11 mouse cellular contexts compared by ENCODE assay signal in genomic region chr16:77644976-77645375, GRCm38 (mm10). TPM values are rescaled to one million over a fixed set of nuclear protein-coding genes. Genes with fewer than 3 reads are reported as not detected.
A peak's percentile ranks its signal among the peaks of the same experiment; 100 is the strongest.
DNase-seq lines count a peak whose midpoint lies in the region; ATAC-seq lines count a peak whose summit lies in the region.
"Had no signal": no experiment of that assay in that cellular context is flagged by ENCODE, and none has a peak within 500 bp of the region (broad histone marks: within the 10 kb centered on the region; RNA-seq: fewer than 3 reads in every experiment).

No protein-coding gene starts in this region.

- peaks cover 28% of the 10 kb centered on the region for H3K4me1 ChIP-seq in forebrain, embryonic 16.5 days (replicated peaks; ENCODE audit: control insufficient read depth, insufficient read depth, low read length)
- H3K4me1 ChIP-seq in midbrain, embryonic 12.5 days = peaks cover 36% of the 10 kb centered on the region

- H3K36me3 ChIP-seq in forebrain, embryonic 16.5 days (ENCODE audit: control insufficient read depth, insufficient read depth) = no peaks in the 10 kb centered on the region
- no peaks in the 10 kb centered on the region for H3K36me3 ChIP-seq in midbrain, embryonic 12.5 days
- H3K36me3 ChIP-seq: limb, embryonic 15.5 days; stomach, embryonic 15.5 days had no signal

- 19% methylated on average over 1 of the region's 1 CpGs for WGBS in forebrain, embryonic 16.5 days
- 29% methylated on average over 1 of the region's 1 CpGs for WGBS in midbrain, embryonic 12.5 days

- intact Hi-C loops in heart, postnatal 36 days (cut with DNase I) = loop anchor here (5.0 kb wide), 3 partner anchors 43 to 633 kb away; partner anchors contain the start of genes Gm11146 and Usp25

- 0 out of 2 replicates have a peak, but pooled peaks have one; percentile 18 for ATAC-seq in forebrain, embryonic 16.5 days
- no peak for ATAC-seq in midbrain, embryonic 12.5 days (ENCODE audit: low FRiP score, low read depth)

- peak overlapping the region; percentile 56 for H3K4me2 ChIP-seq in forebrain, embryonic 16.5 days (ENCODE audit: low read length)
- H3K4me2 ChIP-seq in midbrain, embryonic 12.5 days (replicated peaks) = peak overlapping the region; percentile 43

- peak; percentile 19 to 21 for DNase-seq in cerebellum, adult 18-20 months
- DNase-seq in cerebellum, postnatal 4 days (ENCODE audit: low spot score in 2 of 2) = no peak
- DNase-seq in ES-CJ7 (ENCODE audit: low read depth, low spot score) = peak; percentile 7
- no peak for DNase-seq in testis, postnatal 14 days (ENCODE audit: low spot score)
- no peak for DNase-seq in heart, postnatal 36 days
- DNase-seq in c-Kit-positive CD71-positive TER-119-positive erythroid progenitor cells, embryonic 14.5 days (ENCODE audit: low spot score) = no peak

- peak overlapping the region; percentile 37 for H3K9ac ChIP-seq in forebrain, embryonic 16.5 days (replicated peaks; ENCODE audit: low read depth, low read length)
- H3K9ac ChIP-seq in midbrain, embryonic 12.5 days (replicated peaks) = peak overlapping the region; percentile 49
- H3K9ac ChIP-seq: stomach, embryonic 15.5 days had no signal

- no peaks in the 10 kb centered on the region for H3K27me3 ChIP-seq in forebrain, embryonic 16.5 days (replicated peaks; ENCODE audit: control insufficient read depth, insufficient read depth, low read length)
- H3K27me3 ChIP-seq in midbrain, embryonic 12.5 days = no peaks in the 10 kb centered on the region
- H3K27me3 ChIP-seq: limb, embryonic 15.5 days; stomach, embryonic 15.5 days had no signal

- H3K4me3 ChIP-seq in forebrain, embryonic 16.5 days (replicated peaks; ENCODE audit: low read length) = peak overlapping the region; percentile 40
- H3K4me3 ChIP-seq in midbrain, embryonic 12.5 days = peak overlapping the region; percentile 25

- no peaks in the 10 kb centered on the region for H3K9me3 ChIP-seq in forebrain, embryonic 16.5 days (ENCODE audit: control insufficient read depth, low read length)
- no peaks in the 10 kb centered on the region for H3K9me3 ChIP-seq in midbrain, embryonic 12.5 days
- H3K9me3 ChIP-seq: limb, embryonic 15.5 days; stomach, embryonic 15.5 days had no signal

- peak overlapping the region; percentile 85 for H3K27ac ChIP-seq in forebrain, embryonic 16.5 days (ENCODE audit: low read length)
- peak overlapping the region; percentile 79 for H3K27ac ChIP-seq in midbrain, embryonic 12.5 days (replicated peaks)

RNA-seq across cellular contexts. Expression of gene Gm11146, which starts 43.1 kb away (rescaled TPM):
- not detected in 2 replicates for polyA plus RNA-seq in forebrain, embryonic 16.5 days (2015; fragmentation: Nextera tagmentation; extraction: Ambion mirVana)
- not detected in 2 replicates for polyA plus RNA-seq in midbrain, embryonic 12.5 days (2016; fragmentation: Nextera tagmentation; extraction: Ambion mirVana)
- not detected for total RNA-seq in heart, postnatal 36 days (2021)
- total RNA-seq: heart, postnatal 10 days had no signal
- polyA plus RNA-seq: limb, embryonic 15.5 days; stomach, embryonic 15.5 days had no signal

Comparison
In these comparisons a context has a peak if more than half of its experiments do, and no peak if none do; other contexts are left out.
1. DNase-seq: peak in cerebellum, adult 18-20 months (2 of 2) and ES-CJ7 (single experiment); none in cerebellum, postnatal 4 days (0 of 2), testis, postnatal 14 days (single experiment), heart, postnatal 36 days (0 of 2) and c-Kit-positive CD71-positive TER-119-positive erythroid progenitor cells, embryonic 14.5 days (single experiment).